Mouse (Mus musculus) cerebellum, adult 9-11 months (tissue): ENCODE data around the gene Gm20479.

Source experiments
- DNase-seq: peaks from one replicate; pipeline ENCODE4 v3.0.0; 2022

Gene Gm20479

DNA sequence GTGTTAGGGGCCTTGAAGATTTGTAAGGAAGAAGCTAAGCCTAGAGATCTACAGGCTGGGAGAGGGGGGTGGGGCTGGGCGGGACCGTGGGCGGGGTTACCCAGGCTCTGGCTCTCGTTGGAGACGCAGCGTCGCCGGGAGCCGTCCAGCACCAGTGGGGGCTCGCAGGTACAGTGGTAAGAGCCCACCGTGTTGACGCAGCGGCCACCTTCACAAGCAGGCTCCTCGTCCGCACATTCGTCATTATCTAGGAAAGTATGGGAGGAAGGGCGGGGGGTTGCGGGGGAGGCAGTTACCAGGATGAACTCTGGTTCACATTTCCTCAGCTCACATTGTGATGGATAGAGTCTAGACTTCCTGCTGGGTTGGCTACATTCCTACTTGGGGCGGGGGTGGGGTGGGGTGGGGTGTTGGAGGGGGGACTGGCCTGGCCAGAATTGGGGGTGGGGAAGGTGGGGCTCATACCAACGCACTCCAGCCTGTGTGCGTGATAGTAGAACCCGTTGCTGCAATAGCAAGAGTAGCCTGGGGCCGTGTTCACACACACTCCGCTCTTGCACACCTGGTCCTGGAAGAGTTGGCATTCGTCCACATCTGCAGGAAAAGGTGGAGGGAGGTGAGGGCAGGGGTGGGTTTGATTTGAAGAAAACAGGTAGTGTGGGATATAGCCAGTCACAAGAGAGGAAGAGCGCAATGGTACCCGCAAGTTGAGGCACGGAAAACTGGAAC is 48.2 kb downstream of the Gm20479 start:
- no peak for DNase-seq

DNA sequence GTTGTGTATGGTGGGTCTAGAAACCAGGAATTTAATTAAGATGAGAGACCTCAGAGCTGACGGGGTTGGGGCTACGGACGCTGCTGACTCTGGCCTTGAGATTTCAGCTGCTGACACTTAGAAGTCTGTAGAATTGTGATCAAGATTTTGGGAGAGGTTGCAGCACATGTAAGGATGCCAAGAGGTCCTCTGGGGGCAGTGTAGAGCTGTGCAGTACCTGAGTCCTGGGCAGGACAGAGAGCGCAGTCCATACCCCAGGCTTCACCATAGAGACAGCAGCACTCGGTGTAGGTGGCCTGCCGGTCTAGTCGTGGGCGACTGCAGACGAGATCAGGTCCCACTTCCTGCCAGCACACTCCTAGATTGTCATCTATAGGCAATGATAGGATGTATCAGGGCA is 49.7 kb downstream of the Gm20479 start:
- DNase-seq: no peak

DNA sequence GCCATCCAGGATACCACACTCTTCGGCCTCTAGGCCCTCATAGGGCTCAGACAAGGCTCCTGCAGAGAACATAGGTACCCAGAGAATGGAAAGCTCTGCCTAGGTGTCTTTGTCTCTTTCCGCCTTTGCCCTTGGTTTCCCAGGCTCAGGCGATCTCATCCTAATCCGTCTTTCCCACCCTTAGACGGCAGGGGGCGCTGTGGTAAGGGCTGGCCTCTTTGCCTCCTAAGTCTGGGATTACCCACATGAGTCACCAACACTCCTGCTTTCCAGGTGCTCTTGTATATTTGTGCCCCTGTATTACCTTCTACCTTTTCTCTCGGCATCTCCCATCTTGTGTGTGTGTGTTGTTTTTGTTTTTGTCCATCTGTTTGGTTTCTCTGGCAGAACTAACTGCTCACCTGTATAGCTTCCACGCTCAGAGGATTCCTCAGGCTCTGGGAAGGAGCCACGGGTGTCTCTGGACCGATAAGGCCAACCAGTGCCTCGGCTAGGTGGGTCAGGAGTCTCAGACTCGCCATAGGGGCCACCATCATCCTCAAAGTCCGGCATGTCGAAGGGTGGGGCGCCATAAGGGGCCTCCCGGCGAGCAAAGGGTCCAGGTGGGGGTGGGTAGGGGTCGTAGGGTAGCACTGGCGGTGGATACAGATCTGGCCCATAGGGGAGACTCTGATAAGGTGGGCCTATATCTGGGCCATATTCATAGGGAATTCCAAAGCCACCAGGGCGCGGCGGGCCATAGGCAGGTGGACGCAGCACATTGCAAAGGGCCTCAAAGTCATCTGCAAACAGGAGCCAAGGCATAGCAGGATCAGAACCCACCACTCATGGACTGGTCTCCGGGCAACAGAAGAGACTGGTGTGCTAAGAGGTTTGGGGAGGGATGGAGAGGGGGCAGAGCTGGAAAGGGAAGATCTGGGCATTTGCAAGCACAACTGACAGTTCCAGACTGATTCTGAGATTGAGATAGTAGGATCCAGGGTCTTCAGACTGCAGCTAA is 50.8 kb downstream of the Gm20479 start:
- no peak for DNase-seq

DNA sequence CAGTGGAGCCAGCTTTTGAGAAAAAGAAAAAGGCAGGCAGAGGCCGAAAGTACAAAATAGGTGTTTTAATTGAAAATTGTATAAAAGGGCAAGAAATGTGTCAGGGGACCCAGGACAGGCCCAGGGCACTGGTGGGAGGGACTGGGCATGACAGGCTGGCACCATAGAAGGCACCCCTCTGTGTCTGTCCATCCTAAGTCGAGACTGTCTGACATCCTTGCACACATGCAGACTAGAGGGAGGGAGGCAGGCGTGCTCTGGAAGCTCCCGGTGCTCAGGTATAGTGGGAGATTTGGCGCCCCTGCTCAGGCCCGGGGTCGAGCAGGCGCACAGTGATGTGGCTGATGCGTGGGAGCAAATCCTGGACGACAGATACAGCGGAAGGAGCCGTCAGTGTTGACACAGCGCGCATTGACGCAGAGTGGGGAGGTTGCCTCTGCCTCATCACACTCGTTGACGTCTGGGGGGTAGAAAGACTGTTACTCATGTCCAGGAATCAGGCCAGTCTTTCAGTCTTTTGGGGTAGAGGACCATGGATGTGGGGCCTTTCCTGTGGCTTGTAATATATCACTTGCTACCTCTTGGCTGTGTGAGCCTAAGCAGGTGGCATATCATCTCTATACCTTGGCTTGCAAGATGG is 52.0 kb downstream of the Gm20479 start:
- no peak for DNase-seq
